Mouse (Mus musculus): ENCODE data around the gene Gm10334.
"Not testable (repeated sequence)": the region's sequence is repeated elsewhere in the genome, so short reads cannot be mapped to it uniquely, and the experiment has no call there.

Gm10334 gene

GRCm38 (mm10) chr6:41446045-41446444, at the start of gene Gm10334:
Gene Gm10334 (minus strand): TSS chr6:41446145.
- DNase-seq (ENCODE audit: extremely low spot score), result not testable (repeated sequence)

GRCm38 (mm10) chr6:41458632-41459031, 12.7 kb upstream of the Gm10334 start, which contains the start of gene Prss1:
Gene Prss1 (plus strand): TSS chr6:41458932.
- DNase-seq (ENCODE audit: extremely low spot score), result not testable (repeated sequence)

- not testable (repeated sequence) for DNase-seq (ENCODE audit: extremely low spot score)
These were observed 3.7 kb downstream of the Gm10334 start for GRCm38 (mm10) chr6:41442261-41442660.
